ENCODE assay signal across 19 mouse cellular contexts in genomic region chr4:57285251-57285650, GRCm38 (mm10). TPM values are rescaled to one million over a fixed set of nuclear protein-coding genes. Genes with fewer than 3 reads are reported as not detected.
DNase-seq lines count a peak whose midpoint lies in the region; ATAC-seq and TF ChIP-seq lines count a peak whose summit lies in the region.
"Had no signal": no experiment of that assay in that cellular context is flagged by ENCODE, and none has a peak within 500 bp of the region (broad histone marks: within the 10 kb centered on the region; RNA-seq: fewer than 3 reads in every experiment).

No protein-coding gene starts in this region.

- no peaks in the 10 kb centered on the region for H3K9me3 ChIP-seq in liver, embryonic 11.5 days (ENCODE audit: control insufficient read depth, low read length)
- H3K9me3 ChIP-seq in liver, postnatal 0 days (ENCODE audit: low read length): no peaks in the 10 kb centered on the region
- no peaks in the 10 kb centered on the region for H3K9me3 ChIP-seq in liver, embryonic 12.5 days (replicated peaks)

- peak overlapping the region; percentile 89 for H3K27ac ChIP-seq in liver, adult 2 months (replicated peaks; ENCODE audit: insufficient read depth, low read depth, low read length)
- no peak overlapping the region for H3K27ac ChIP-seq in liver, embryonic 11.5 days (ENCODE audit: low read depth, low read length)
- peak overlapping the region; percentile 44; the same call in 1 of the 2 replicates for H3K27ac ChIP-seq in liver, postnatal 0 days (ENCODE audit: low read depth)
- no peak overlapping the region for H3K27ac ChIP-seq in liver, embryonic 12.5 days

- peaks cover 38% of the 10 kb centered on the region for H3K4me1 ChIP-seq in liver, adult 2 months (ENCODE audit: control insufficient read depth, insufficient read depth, low read length)
- H3K4me1 ChIP-seq in liver, embryonic 11.5 days (replicated peaks; ENCODE audit: control insufficient read depth, insufficient read depth, low read length): no peaks in the 10 kb centered on the region
- H3K4me1 ChIP-seq in liver, postnatal 0 days (ENCODE audit: insufficient read depth): peaks cover 5% of the 10 kb centered on the region
- H3K4me1 ChIP-seq in liver, embryonic 12.5 days: no peaks in the 10 kb centered on the region

- peaks cover 21% of the 10 kb centered on the region; the same call in 1 of the 2 replicates for H3K79me2 ChIP-seq in liver, adult 2 months (ENCODE audit: control insufficient read depth, insufficient read depth, low read length)

- TF ChIP-seq EP300 in liver, postnatal 0 days (IDR thresholded peaks at IDR 0.05; ENCODE audit: low read depth): no peak

- H3K27me3 ChIP-seq in liver, adult 2 months (ENCODE audit: control insufficient read depth, insufficient read depth, low read length): no peaks in the 10 kb centered on the region
- H3K27me3 ChIP-seq in liver, embryonic 11.5 days (replicated peaks; ENCODE audit: control insufficient read depth, insufficient read depth, low read length): no peaks in the 10 kb centered on the region
- no peaks in the 10 kb centered on the region for H3K27me3 ChIP-seq in liver, postnatal 0 days (ENCODE audit: insufficient read depth, low read length)
- H3K27me3 ChIP-seq in liver, embryonic 12.5 days (replicated peaks): no peaks in the 10 kb centered on the region
- H3K27me3 ChIP-seq: CH12.LX, Patski had no signal

- H3K9ac ChIP-seq in liver, adult 2 months (ENCODE audit: low read depth, low read length): no peak overlapping the region
- no peak overlapping the region for H3K9ac ChIP-seq in liver, embryonic 11.5 days (ENCODE audit: low read depth, low read length)
- H3K9ac ChIP-seq in liver, postnatal 0 days (replicated peaks): no peak overlapping the region
- no peak overlapping the region for H3K9ac ChIP-seq in liver, embryonic 12.5 days

- TF ChIP-seq CTCF in liver, adult 2 months (IDR thresholded peaks at IDR 0.05; ENCODE audit: low read depth, low read length): no peak
- TF ChIP-seq CTCF in liver, postnatal 0 days (IDR thresholded peaks at IDR 0.05; ENCODE audit: low read depth): no peak

- TF ChIP-seq POLR2A in liver, adult 2 months (IDR thresholded peaks at IDR 0.05; ENCODE audit: extremely low read depth, insufficient read depth, low read length): no peak

- WGBS in liver, adult 2 months: 15% methylated on average over 2 of the region's 2 CpGs
- 73% methylated on average over 2 of the region's 2 CpGs for WGBS in liver, embryonic 11.5 days
- 67% methylated on average over 2 of the region's 2 CpGs for WGBS in liver, postnatal 0 days (ENCODE audit: insufficient replicate concordance)
- 64% methylated on average over 2 of the region's 2 CpGs for WGBS in liver, embryonic 12.5 days (ENCODE audit: insufficient replicate concordance)

- peak; percentile 91 for DNase-seq in liver, adult 2 months (ENCODE audit: extremely low read depth, low read depth, low spot score)
- no peak for DNase-seq in liver, embryonic 11.5 days (ENCODE audit: low spot score)
- DNase-seq in liver, postnatal 0 days: no peak
- DNase-seq: adrenal gland, adult 2 months; adrenal gland, adult 8-10 months; adrenal gland, postnatal 10 days; adrenal gland, postnatal 14 days; adrenal gland, postnatal 25 days; adrenal gland, postnatal 36 days; B cell, adult 2 months; cerebellum, adult 11 months; cerebellum, adult 11-12 months; cerebellum, adult 18-20 months had no signal

- no peaks in the 10 kb centered on the region for H3K36me3 ChIP-seq in liver, adult 2 months (ENCODE audit: control insufficient read depth, insufficient read depth, low read length)
- H3K36me3 ChIP-seq in liver, embryonic 11.5 days (ENCODE audit: control insufficient read depth, insufficient read depth, low read length): no peaks in the 10 kb centered on the region
- H3K36me3 ChIP-seq in liver, postnatal 0 days (replicated peaks; ENCODE audit: insufficient read depth, low read length): no peaks in the 10 kb centered on the region
- H3K36me3 ChIP-seq in liver, embryonic 12.5 days: no peaks in the 10 kb centered on the region
- H3K36me3 ChIP-seq: G1E had no signal

- H3K4me3 ChIP-seq in liver, adult 2 months (ENCODE audit: insufficient read depth, low read depth, low read length): no peak overlapping the region
- no peak overlapping the region for H3K4me3 ChIP-seq in liver, embryonic 11.5 days (ENCODE audit: low read depth, low read length)
- no peak overlapping the region for H3K4me3 ChIP-seq in liver, postnatal 0 days (ENCODE audit: low read depth, low read length)
- H3K4me3 ChIP-seq in liver, embryonic 12.5 days: no peak overlapping the region

- no peak for ATAC-seq in liver, embryonic 11.5 days (replicated peaks; ENCODE audit: low FRiP score)
- ATAC-seq in liver, postnatal 0 days: no peak
- ATAC-seq in liver, embryonic 12.5 days: no peak
- ATAC-seq: activated CD4-positive, CD25-positive, alpha-beta regulatory T cell, adult 4 months; CD4-positive, CD25-positive, alpha-beta regulatory T cell, adult 4 months; Patski had no signal

- no peak overlapping the region for H3K4me2 ChIP-seq in liver, embryonic 11.5 days
- H3K4me2 ChIP-seq in liver, postnatal 0 days (ENCODE audit: low read depth, low read length): no peak overlapping the region
- H3K4me2 ChIP-seq in liver, embryonic 12.5 days: no peak overlapping the region

RNA-seq across cellular contexts. Expression of gene Ptpn3, which starts 16.4 kb away (rescaled TPM):
- 18.4 and 27.8 TPM in 2 replicates for total RNA-seq in liver, adult 2 months (2014; rRNA removed)
- 11.8 and 12.7 TPM in 2 replicates for polyA plus RNA-seq in liver, adult 2 months (2012; rRNA removed)
- 0.68 and 0.89 TPM in 2 replicates for polyA plus RNA-seq in liver, embryonic 11.5 days (2014; fragmentation: Nextera tagmentation; extraction: Ambion mirVana)
- polyA plus RNA-seq in liver, postnatal 0 days (2015; fragmentation: Nextera tagmentation; extraction: Ambion mirVana): 2.5 and 3.0 TPM in 2 replicates
- polyA plus RNA-seq in liver, embryonic 12.5 days (2016; fragmentation: Nextera tagmentation; extraction: Ambion mirVana): 0.32 and 0.37 TPM in 2 replicates
- polyA plus RNA-seq: G1E had no signal

Comparison
In these comparisons a context has a peak if more than half of its experiments do, and no peak if none do; other contexts are left out.
1. H3K27ac ChIP-seq: peak in liver, adult 2 months (single experiment) and liver, postnatal 0 days (single experiment); none in liver, embryonic 11.5 days (single experiment) and liver, embryonic 12.5 days (single experiment).